In the genomic region with DNA sequence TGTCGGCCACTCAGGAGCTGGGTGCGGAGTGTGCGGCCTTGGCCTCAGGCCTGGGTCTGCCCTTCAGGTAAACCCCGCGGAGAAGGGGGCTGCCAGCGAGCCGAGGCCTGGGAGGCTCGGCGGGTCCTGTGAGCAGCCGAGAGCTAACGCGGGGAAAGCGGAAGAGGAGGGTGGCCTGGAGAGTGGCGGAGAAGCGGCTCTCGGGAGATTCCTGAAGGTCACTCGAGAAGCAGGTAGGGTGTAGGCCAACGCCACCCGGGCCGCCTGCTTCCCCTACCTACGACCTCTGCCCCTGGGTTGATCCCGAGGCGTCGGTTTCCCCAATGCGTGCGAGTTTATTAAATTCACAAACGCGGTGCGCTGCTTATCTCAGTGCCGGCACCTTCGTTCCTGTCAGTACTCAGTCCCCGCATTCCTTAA, we compare ENCODE assay signal across 8 mouse cellular contexts. TPM values are rescaled to one million over a fixed set of nuclear protein-coding genes. Genes with fewer than 3 reads are reported as not detected.
DNase-seq lines count a peak whose midpoint lies in the region; ATAC-seq and TF ChIP-seq lines count a peak whose summit lies in the region.

No protein-coding gene starts in this region.

- peak overlapping the region; percentile 97 to 99 for H3K27ac ChIP-seq in heart, embryonic 14.5 days (replicated peaks in 1 of 2; ENCODE audit: control insufficient read depth in 1 of 2, insufficient read depth in 1 of 2, low read depth in 2 of 2, low read length in 2 of 2)
- H3K27ac ChIP-seq in bone marrow, adult 2 months (ENCODE audit: control insufficient read depth, insufficient read depth, low read depth, low read length, poor library complexity), result peak overlapping the region; percentile 79
- peak overlapping the region; percentile 95 for H3K27ac ChIP-seq in hindbrain, embryonic 13.5 days
- peak overlapping the region; percentile 86 for H3K27ac ChIP-seq in midbrain, embryonic 12.5 days (replicated peaks)

- no peaks in the 10 kb centered on the region for H3K27me3 ChIP-seq in heart, embryonic 14.5 days (ENCODE audit: control insufficient read depth, insufficient read depth, low read length)
- H3K27me3 ChIP-seq in hindbrain, embryonic 13.5 days, result no peaks in the 10 kb centered on the region
- H3K27me3 ChIP-seq in midbrain, embryonic 12.5 days, result no peaks in the 10 kb centered on the region

- no peak for TF ChIP-seq POLR2A in bone marrow, adult 2 months (IDR thresholded peaks at IDR 0.05; ENCODE audit: borderline replicate concordance, control insufficient read depth, low read depth, low read length)

- TF ChIP-seq CTCF in bone marrow, adult 2 months (IDR thresholded peaks at IDR 0.05; ENCODE audit: control insufficient read depth, insufficient read depth, low read length), result no peak

- H3K4me2 ChIP-seq in heart, embryonic 14.5 days (ENCODE audit: low read length), result peak overlapping the region; percentile 84
- H3K4me2 ChIP-seq in hindbrain, embryonic 13.5 days, result peak overlapping the region; percentile 94
- H3K4me2 ChIP-seq in midbrain, embryonic 12.5 days (replicated peaks), result peak overlapping the region; percentile 86

- peak; percentile 67 for ATAC-seq in heart, embryonic 14.5 days (ENCODE audit: insufficient number of reproducible peaks, insufficient read depth, low FRiP score, low read depth)
- peak; percentile 87 for ATAC-seq in hindbrain, embryonic 13.5 days (ENCODE audit: low FRiP score)
- ATAC-seq in midbrain, embryonic 12.5 days (ENCODE audit: low FRiP score, low read depth), result peak; percentile 89

- peak overlapping the region; percentile 95 to 100 for H3K4me3 ChIP-seq in heart, embryonic 14.5 days (ENCODE audit: control insufficient read depth in 1 of 2, insufficient read depth in 1 of 2, low read depth in 1 of 2, low read length in 2 of 2)
- H3K4me3 ChIP-seq in bone marrow, adult 2 months (replicated peaks; ENCODE audit: control insufficient read depth, low read depth, low read length), result peak overlapping the region; percentile 84
- peak overlapping the region; percentile 98 for H3K4me3 ChIP-seq in hindbrain, embryonic 13.5 days
- H3K4me3 ChIP-seq in midbrain, embryonic 12.5 days, result peak overlapping the region; percentile 94

- under 1% methylated on average over 30 of the region's 32 CpGs for WGBS in heart, embryonic 14.5 days
- WGBS in bone marrow, adult 2 months, result under 1% methylated on average over 32 of the region's 32 CpGs
- 0% methylated on average over 32 of the region's 32 CpGs for WGBS in hindbrain, embryonic 13.5 days
- WGBS in midbrain, embryonic 12.5 days, result under 1% methylated on average over 32 of the region's 32 CpGs

- no peaks in the 10 kb centered on the region for H3K9me3 ChIP-seq in heart, embryonic 14.5 days (ENCODE audit: control insufficient read depth, low read length)
- H3K9me3 ChIP-seq in hindbrain, embryonic 13.5 days, result no peaks in the 10 kb centered on the region
- H3K9me3 ChIP-seq in midbrain, embryonic 12.5 days, result no peaks in the 10 kb centered on the region

- intact Hi-C loops in heart, postnatal 10 days (cut with DNase I), result loop anchor here (10.0 kb wide), 3 partner anchors 189 to 511 kb away; a partner anchor contains a TSS

- peak overlapping the region; percentile 99 for H3K9ac ChIP-seq in heart, embryonic 14.5 days (ENCODE audit: low read length)
- peak overlapping the region; percentile 98 for H3K9ac ChIP-seq in hindbrain, embryonic 13.5 days
- H3K9ac ChIP-seq in midbrain, embryonic 12.5 days (replicated peaks), result peak overlapping the region; percentile 92

- H3K36me3 ChIP-seq in heart, embryonic 14.5 days (ENCODE audit: control insufficient read depth, insufficient read depth, low read length), result peaks cover 30% of the 10 kb centered on the region
- H3K36me3 ChIP-seq in hindbrain, embryonic 13.5 days, result peaks cover 22% of the 10 kb centered on the region
- peaks cover 22% of the 10 kb centered on the region for H3K36me3 ChIP-seq in midbrain, embryonic 12.5 days

- H3K4me1 ChIP-seq in heart, embryonic 14.5 days (ENCODE audit: control insufficient read depth in 2 of 2, insufficient read depth in 2 of 2, low read length in 2 of 2), result peaks cover 4 to 15% of the 10 kb centered on the region in 2 experiments
- H3K4me1 ChIP-seq in bone marrow, adult 2 months (ENCODE audit: control insufficient read depth, insufficient read depth, low read length), result no peaks in the 10 kb centered on the region
- H3K4me1 ChIP-seq in hindbrain, embryonic 13.5 days (replicated peaks), result peaks cover 26% of the 10 kb centered on the region
- H3K4me1 ChIP-seq in midbrain, embryonic 12.5 days, result peaks cover 18% of the 10 kb centered on the region

- no peak for DNase-seq in heart, postnatal 10 days
- DNase-seq in spleen, postnatal 36 days (ENCODE audit: low spot score in 2 of 2), result no peak
- DNase-seq in left cerebral cortex, adult 11 months (ENCODE audit: low spot score), result no peak
- DNase-seq in ovary, adult 18-20 months (ENCODE audit: low spot score), result no peak

RNA-seq across cellular contexts. Expression of a gene that starts 0.4 kb away (rescaled TPM):
- 531 and 532 TPM in 2 replicates for polyA plus RNA-seq in heart, embryonic 14.5 days (2014; fragmentation: Nextera tagmentation; extraction: Ambion mirVana)
- 100 to 1,000 TPM; 945 to 970 TPM for total RNA-seq in heart, postnatal 10 days (2021)
- 40.4 and 72.1 TPM in 2 replicates for polyA plus RNA-seq in bone marrow, adult 2 months (2011; ENCODE audit: insufficient read depth, insufficient read length, low replicate concordance, missing spikeins)
- 206 and 208 TPM in 2 replicates for polyA plus RNA-seq in hindbrain, embryonic 13.5 days (2015; fragmentation: Nextera tagmentation; extraction: Ambion mirVana)
- polyA plus RNA-seq in midbrain, embryonic 12.5 days (2016; fragmentation: Nextera tagmentation; extraction: Ambion mirVana), result 169 and 175 TPM in 2 replicates

RNA-seq across cellular contexts. Expression of a gene that starts 34.8 kb away (rescaled TPM):
- 0.28 and 0.41 TPM in 2 replicates for polyA plus RNA-seq in heart, embryonic 14.5 days (2014; fragmentation: Nextera tagmentation; extraction: Ambion mirVana)
- total RNA-seq in heart, postnatal 10 days (2021), result not detected
- polyA plus RNA-seq in bone marrow, adult 2 months (2011; ENCODE audit: insufficient read depth, insufficient read length, low replicate concordance, missing spikeins), result not detected in 2 replicates
- polyA plus RNA-seq in hindbrain, embryonic 13.5 days (2015; fragmentation: Nextera tagmentation; extraction: Ambion mirVana), result 0.54 and 0.57 TPM in 2 replicates
- polyA plus RNA-seq in midbrain, embryonic 12.5 days (2016; fragmentation: Nextera tagmentation; extraction: Ambion mirVana), result 0.28 and 0.33 TPM in 2 replicates

RNA-seq across cellular contexts. Expression of a gene that starts 42.0 kb away (rescaled TPM):
- polyA plus RNA-seq in heart, embryonic 14.5 days (2014; fragmentation: Nextera tagmentation; extraction: Ambion mirVana), result 14.5 and 14.9 TPM in 2 replicates
- 10 to 100 TPM; 29.0 to 33.7 TPM for total RNA-seq in heart, postnatal 10 days (2021)
- polyA plus RNA-seq in bone marrow, adult 2 months (2011; ENCODE audit: insufficient read depth, insufficient read length, low replicate concordance, missing spikeins), result 13.5 and 16.1 TPM in 2 replicates
- polyA plus RNA-seq in hindbrain, embryonic 13.5 days (2015; fragmentation: Nextera tagmentation; extraction: Ambion mirVana), result 12.9 and 13.4 TPM in 2 replicates
- polyA plus RNA-seq in midbrain, embryonic 12.5 days (2016; fragmentation: Nextera tagmentation; extraction: Ambion mirVana), result 14.7 and 18.3 TPM in 2 replicates
